In the genomic region with DNA sequence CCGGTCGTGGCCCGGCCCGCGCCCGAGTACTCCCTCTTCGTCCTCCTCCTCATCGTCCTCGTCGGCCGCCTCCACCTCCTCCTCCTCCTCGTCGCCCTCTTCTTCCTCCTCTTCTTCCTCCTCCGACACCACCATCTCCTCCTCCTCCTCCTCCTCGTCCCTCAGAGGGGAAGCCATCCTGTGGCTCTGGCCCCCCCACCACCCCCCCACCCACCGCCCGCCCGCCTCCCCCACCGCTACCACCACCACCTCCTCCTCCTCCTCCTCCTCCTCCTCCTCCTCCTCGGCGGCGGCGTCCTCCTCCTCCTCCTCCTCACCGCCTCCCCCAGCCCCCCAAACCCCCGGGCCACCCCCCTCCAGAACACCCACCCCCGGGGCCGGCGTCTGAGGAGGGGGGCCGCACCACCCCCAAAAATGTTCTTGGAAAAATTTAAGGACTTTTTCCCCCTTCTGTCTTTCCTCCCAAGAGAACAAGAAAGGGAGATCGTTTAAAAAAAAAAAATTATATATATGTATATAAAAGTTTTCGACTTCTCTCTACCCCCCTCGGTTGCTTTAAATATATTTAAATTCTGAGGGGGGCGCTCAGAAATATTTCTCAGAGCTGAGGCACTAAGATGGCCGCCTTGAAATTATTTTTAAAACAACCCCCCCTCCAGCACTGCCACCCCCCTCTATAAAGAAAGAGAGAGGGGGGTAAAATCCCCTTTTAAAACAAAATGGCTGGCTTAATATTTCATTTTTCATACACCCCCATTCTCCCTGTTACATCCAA, we compare ENCODE assay signal across 8 mouse cellular contexts. TPM values are rescaled to one million over a fixed set of nuclear protein-coding genes. Genes with fewer than 3 reads are reported as not detected.
DNase-seq lines count a peak whose midpoint lies in the region; ATAC-seq and TF ChIP-seq lines count a peak whose summit lies in the region.

A gene (minus strand): TSS at position 192 of the 775 bp plus-strand sequence.

- intact Hi-C loops in gastrocnemius, adult 2 months (cut with DNase I): no loop called here
- intact Hi-C loops in gastrocnemius, postnatal 36 days (cut with DNase I): loop anchor here (5.0 kb wide), 1 partner anchor 47 kb away; a partner anchor contains a TSS

- under 1% methylated on average over 19 of the region's 34 CpGs for whole genome bisulfite sequencing in embryonic facial prominence, embryonic 13.5 days
- WGBS in neural tube, embryonic 14.5 days: 0% methylated on average over 17 of the region's 34 CpGs

- H3K9ac ChIP-seq in embryonic facial prominence, embryonic 13.5 days: peak within 1 kb of the TSS; percentile 100
- H3K9ac ChIP-seq in neural tube, embryonic 14.5 days (replicated peaks; ENCODE audit: low read depth, low read length): peak within 1 kb of the TSS; percentile 100

- peak within 1 kb of the TSS; percentile 97 for H3K4me2 ChIP-seq in embryonic facial prominence, embryonic 13.5 days
- peak within 1 kb of the TSS; percentile 98 for H3K4me2 ChIP-seq in neural tube, embryonic 14.5 days (ENCODE audit: low read depth, low read length)

- H3K27ac ChIP-seq in gastrocnemius, adult 2 months: peak within 1 kb of the TSS; percentile 94
- peak within 1 kb of the TSS; percentile 100 for H3K27ac ChIP-seq in embryonic facial prominence, embryonic 13.5 days
- H3K27ac ChIP-seq in neural tube, embryonic 14.5 days (ENCODE audit: low read depth, low read length): peak within 1 kb of the TSS; percentile 100

- H3K36me3 ChIP-seq in embryonic facial prominence, embryonic 13.5 days: peaks cover 17% of the 10 kb centered on the region
- H3K36me3 ChIP-seq in neural tube, embryonic 14.5 days (ENCODE audit: control insufficient read depth, insufficient read depth, low read length): 0 out of 2 replicates have a peak, but pooled peaks cover 3% of the 10 kb centered on the region

- peak; percentile 36 for DNase-seq in gastrocnemius, adult 2 months
- DNase-seq in gastrocnemius, postnatal 36 days: no peak
- peak; percentile 44 for DNase-seq in CD4-positive, CD25-positive, alpha-beta regulatory T cell, adult 2 months (ENCODE audit: low read depth, low spot score)
- DNase-seq in liver: peak; percentile 29
- DNase-seq in MN1 (ENCODE audit: low spot score): no peak

- H3K4me1 ChIP-seq in embryonic facial prominence, embryonic 13.5 days: peaks cover 39% of the 10 kb centered on the region
- H3K4me1 ChIP-seq in neural tube, embryonic 14.5 days (ENCODE audit: control insufficient read depth, insufficient read depth, low read length): peaks cover 52% of the 10 kb centered on the region

- H3K4me3 ChIP-seq in gastrocnemius, adult 2 months: peak within 1 kb of the TSS; percentile 89
- H3K4me3 ChIP-seq in embryonic facial prominence, embryonic 13.5 days: peak within 1 kb of the TSS; percentile 84
- peak within 1 kb of the TSS; percentile 85 for H3K4me3 ChIP-seq in neural tube, embryonic 14.5 days (ENCODE audit: low read depth, low read length)

- TF ChIP-seq CTCF in gastrocnemius, adult 2 months (IDR thresholded peaks at IDR 0.05): no peak

- H3K27me3 ChIP-seq in embryonic facial prominence, embryonic 13.5 days: no peaks in the 10 kb centered on the region
- no peaks in the 10 kb centered on the region for H3K27me3 ChIP-seq in neural tube, embryonic 14.5 days (ENCODE audit: control insufficient read depth, insufficient read depth, low read length)

- H3K9me3 ChIP-seq in embryonic facial prominence, embryonic 13.5 days: no peaks in the 10 kb centered on the region
- no peaks in the 10 kb centered on the region for H3K9me3 ChIP-seq in neural tube, embryonic 14.5 days (ENCODE audit: control insufficient read depth, low read length)

- no peak for ATAC-seq in embryonic facial prominence, embryonic 13.5 days (ENCODE audit: insufficient number of reproducible peaks, insufficient read depth, low FRiP score, low TSS enrichment, low read depth)
- ATAC-seq in hematopoietic stem cell, adult 5-6 weeks (replicated peaks in 1 of 2; ENCODE audit: insufficient read depth in 1 of 2, low FRiP score in 2 of 2, low TSS enrichment in 1 of 2, low read depth in 1 of 2, poor library complexity in 2 of 2, severe bottlenecking in 2 of 2): no peak
- no peak for ATAC-seq in neural tube, embryonic 14.5 days (ENCODE audit: low read depth)

RNA-seq across cellular contexts. Expression of the gene that starts here (rescaled TPM):
- total RNA-seq in gastrocnemius, adult 2 months (2021): 1 to 10 TPM; 6.8 to 9.4 TPM
- 10 to 100 TPM in 1 of 2 experiments, 1 to 10 TPM in 1; 7.6 to 11.2 TPM for total RNA-seq in gastrocnemius, postnatal 36 days (2021)
- 135 and 142 TPM in 2 replicates for polyA plus RNA-seq in embryonic facial prominence, embryonic 13.5 days (2015; fragmentation: Nextera tagmentation; extraction: Ambion mirVana)
- total RNA-seq in hematopoietic stem cell, adult 5-6 weeks (2017): 98.4 and 128 TPM in 2 replicates
- 86.0 and 89.6 TPM in 2 replicates for polyA plus RNA-seq in neural tube, embryonic 14.5 days (2014; fragmentation: Nextera tagmentation; extraction: Ambion mirVana)

Comparison
In these comparisons a context has a peak if more than half of its experiments do, and no peak if none do; other contexts are left out.
1. DNase-seq: peak in gastrocnemius, adult 2 months (single experiment), CD4-positive, CD25-positive, alpha-beta regulatory T cell, adult 2 months (single experiment) and liver (single experiment); none in gastrocnemius, postnatal 36 days (0 of 2) and MN1 (single experiment).
2. Peak in every context shown above with its lines, with median percentiles within 50 percentile points of each other: H3K27ac ChIP-seq and H3K4me3 ChIP-seq.